Mouse (Mus musculus) CH12.LX (cell line): Measurements from ENCODE around the gene Olfr93. TPM values are rescaled to one million over a fixed set of nuclear protein-coding genes. Genes with fewer than 3 reads are reported as not detected.
A peak's percentile ranks its signal among the peaks of the same experiment; 100 is the strongest.

Experiments used
- DNase-seq: peaks from one replicate; pipeline ENCODE4 v3.0.0-alpha.2; 2013; ENCODE audit errors: extremely low read depth
- H3K27ac ChIP-seq: 2 replicates; pipeline ENCODE4 v1.5.1; 2012; ENCODE audit warnings: low read depth, mild to moderate bottlenecking, control low read depth, moderate library complexity; ENCODE audit not compliant: insufficient read depth
- H3K27me3 ChIP-seq: replicated peaks from 2 replicates; pipeline ENCODE3; 2012; ENCODE audit warnings: inconsistent platforms
- H3K36me3 ChIP-seq, 2 experiments: replicated peaks in 1 of 2; 2 replicates each; pipeline versions ENCODE3 to v1.6.1; 2012; ENCODE audit warnings: inconsistent platforms in 1 of 2, low read length in 1 of 2, mild to moderate bottlenecking in 1 of 2, mixed read lengths in 1 of 2, moderate library complexity in 1 of 2; ENCODE audit not compliant: control insufficient read depth in 1 of 2, insufficient read depth in 1 of 2
- H3K4me1 ChIP-seq, 2 experiments: 2 replicates each; pipeline ENCODE4 v1.6.1; 2012; ENCODE audit warnings: inconsistent platforms in 1 of 2, moderate library complexity in 1 of 2; ENCODE audit not compliant: insufficient read depth in 2 of 2, control insufficient read depth in 1 of 2
- H3K4me2 ChIP-seq: 2 replicates; pipeline ENCODE4 v1.6.1; 2012; ENCODE audit warnings: low read depth, mild to moderate bottlenecking, control low read depth; ENCODE audit not compliant: poor library complexity, insufficient read depth, severe bottlenecking
- H3K4me3 ChIP-seq, 3 experiments: fragments of 150-350 bp in 1 of 3; sonication (generic) in 1 of 3; replicated peaks in 1 of 3; 2 replicates each; pipeline versions ENCODE3 to v1.5.1; 2011 to 2012; ENCODE audit warnings: low read depth in 2 of 3, low read length in 2 of 3, mild to moderate bottlenecking in 2 of 3, moderate library complexity in 2 of 3, control low read depth in 1 of 3, improper control_type of control experiment in 1 of 3, inconsistent platforms in 1 of 3, mixed read lengths in 1 of 3; ENCODE audit not compliant: poor library complexity in 1 of 3
- H3K79me2 ChIP-seq: replicated peaks from 2 replicates; pipeline ENCODE4 v1.6.1; 2012; ENCODE audit warnings: mild to moderate bottlenecking, moderate library complexity; ENCODE audit not compliant: control insufficient read depth, poor library complexity, insufficient read depth, severe bottlenecking; ENCODE audit errors: extremely low read depth
- H3K9ac ChIP-seq: 2 replicates; pipeline ENCODE4 v1.6.1; 2012; ENCODE audit warnings: low read depth, mild to moderate bottlenecking, control low read depth, moderate library complexity; ENCODE audit not compliant: insufficient read depth
- H3K9me3 ChIP-seq: replicated peaks from 2 replicates; pipeline ENCODE3; 2012; ENCODE audit warnings: low read length, inconsistent platforms, mixed read lengths
- BHLHE40 ChIP-seq: IDR thresholded peaks from 2 replicates; pipeline ENCODE4 v1.6.1; 2011; ENCODE audit warnings: mild to moderate bottlenecking, low read depth, low read length, improper control_type of control experiment
- CHD2 ChIP-seq: IDR thresholded peaks from 2 replicates; pipeline ENCODE4 v1.6.1; 2011; ENCODE audit warnings: low read length, improper control_type of control experiment
- E2F4 ChIP-seq: IDR thresholded peaks from 2 replicates; pipeline ENCODE4 v1.6.1; 2011; ENCODE audit warnings: low read depth, low read length, improper control_type of control experiment; ENCODE audit not compliant: insufficient replicate concordance
- ELF1 ChIP-seq: IDR thresholded peaks from 2 replicates; pipeline ENCODE4 v1.6.1; 2014; ENCODE audit warnings: low read depth, mild to moderate bottlenecking, inconsistent platforms, low read length, improper control_type of control experiment
- EP300 ChIP-seq: IDR thresholded peaks from 2 replicates; pipeline ENCODE4 v1.6.1; 2011; ENCODE audit warnings: low read length, improper control_type of control experiment
- ETS1 ChIP-seq: conservative IDR thresholded peaks from 2 replicates; pipeline ENCODE4 v1.6.1; 2012; ENCODE audit warnings: low read depth, mild to moderate bottlenecking, inconsistent platforms, low read length, improper control_type of control experiment, moderate library complexity
- IRF4 ChIP-seq: IDR thresholded peaks from 2 replicates; pipeline ENCODE4 v1.6.1; 2014; ENCODE audit warnings: low read depth, mild to moderate bottlenecking, inconsistent platforms, low read length, improper control_type of control experiment
- JUN ChIP-seq: IDR thresholded peaks from 2 replicates; pipeline ENCODE4 v1.6.1; 2011; ENCODE audit warnings: low read depth, mild to moderate bottlenecking, low read length, improper control_type of control experiment, moderate library complexity; ENCODE audit not compliant: insufficient read depth
- JUND ChIP-seq: conservative IDR thresholded peaks from 2 replicates; pipeline ENCODE4 v1.6.1; 2011; ENCODE audit warnings: low read depth, low read length, improper control_type of control experiment
- KAT2A ChIP-seq: IDR thresholded peaks from 2 replicates; pipeline ENCODE4 v1.6.1; 2012; ENCODE audit warnings: low read length, improper control_type of control experiment, inconsistent platforms; ENCODE audit not compliant: insufficient replicate concordance
- MAX ChIP-seq: IDR thresholded peaks from 2 replicates; pipeline ENCODE4 v1.6.1; 2011; ENCODE audit warnings: low read length, improper control_type of control experiment
- MAZ ChIP-seq: IDR thresholded peaks from 2 replicates; pipeline ENCODE4 v1.6.1; 2012; ENCODE audit warnings: low read depth, mild to moderate bottlenecking, inconsistent platforms, low read length, improper control_type of control experiment, moderate library complexity
- MXI1 ChIP-seq: IDR thresholded peaks from 2 replicates; pipeline ENCODE4 v1.6.1; 2011; ENCODE audit warnings: mild to moderate bottlenecking, low read depth, low read length, improper control_type of control experiment
- MYC ChIP-seq: IDR thresholded peaks from 2 replicates; pipeline ENCODE4 v1.6.1; 2011; ENCODE audit warnings: low read depth, mild to moderate bottlenecking, improper control_type of control experiment, low read length
- NRF1 ChIP-seq: IDR thresholded peaks from 2 replicates; pipeline ENCODE4 v1.6.1; 2014; ENCODE audit warnings: low read depth, mild to moderate bottlenecking, inconsistent platforms, low read length, improper control_type of control experiment, moderate library complexity
- PAX5 ChIP-seq: IDR thresholded peaks from 2 replicates; pipeline ENCODE4 v1.6.1; 2012; ENCODE audit warnings: low read length, inconsistent platforms, mixed read lengths
- RAD21 ChIP-seq: IDR thresholded peaks from 2 replicates; pipeline ENCODE4 v1.6.1; 2011; ENCODE audit warnings: low read depth, mild to moderate bottlenecking, low read length, improper control_type of control experiment, moderate library complexity
- SIN3A ChIP-seq: IDR thresholded peaks from 2 replicates; pipeline ENCODE4 v1.6.1; 2012; ENCODE audit warnings: low read length, improper control_type of control experiment, inconsistent platforms
- SMC3 ChIP-seq: IDR thresholded peaks from 2 replicates; pipeline ENCODE4 v1.6.1; 2011; ENCODE audit warnings: low read depth, low read length, improper control_type of control experiment
- UBTF ChIP-seq: IDR thresholded peaks from 2 replicates; pipeline ENCODE4 v1.6.1; 2012; ENCODE audit warnings: low read depth, mild to moderate bottlenecking, inconsistent platforms, low read length, improper control_type of control experiment, moderate library complexity
- USF1 ChIP-seq: IDR thresholded peaks from 2 replicates; pipeline ENCODE4 v1.6.1; 2014; ENCODE audit warnings: low read depth, mild to moderate bottlenecking, inconsistent platforms, low read length, improper control_type of control experiment
- USF2 ChIP-seq: conservative IDR thresholded peaks from 2 replicates; pipeline ENCODE4 v1.6.1; 2011; ENCODE audit warnings: low read depth, low read length, improper control_type of control experiment
- ZC3H11A ChIP-seq: IDR thresholded peaks from 2 replicates; pipeline ENCODE4 v1.6.1; 2012; ENCODE audit warnings: low read depth, mild to moderate bottlenecking, inconsistent platforms, low read length, improper control_type of control experiment
- ZMIZ1 ChIP-seq: IDR thresholded peaks from 2 replicates; pipeline ENCODE4 v1.6.1; 2012; ENCODE audit warnings: low read depth, mild to moderate bottlenecking, inconsistent platforms, low read length, improper control_type of control experiment
- ZNF384 ChIP-seq: IDR thresholded peaks from 2 replicates; pipeline ENCODE4 v1.6.1; 2012; ENCODE audit warnings: low read depth, low read length, improper control_type of control experiment, inconsistent platforms
- dilution Hi-C: fragments of 300-500 bp; cut with MboI; formaldehyde crosslinking; loops from 2 replicates; pipeline ENCODE4 v1.14.3; 2020; ENCODE audit warnings: low sequenced_read_pairs; ENCODE audit not compliant: extremely low pct_unique_long_range_greater_than_20kb, extremely low pct_ligation_motif_present
- in situ Hi-C: fragments of 300-500 bp; cut with MboI; formaldehyde crosslinking; loops from 3 replicates; pipeline ENCODE4 v1.14.3; 2019; ENCODE audit warnings: low sequenced_read_pairs, low pct_ligation_motif_present, low pct_unique_long_range_greater_than_20kb, mixed read lengths
- polyA plus RNA-seq: library from polyadenylated mRNA; unstranded; fragments of >175 nt; gene quantifications from 2 replicates; pipeline ENCODE4 v1.2.1, GENCODE M21; 2012; ENCODE audit warnings: low read depth; ENCODE audit not compliant: insufficient read length
- total RNA-seq, 2 experiments: library from RNA; depleted of rRNA; stranded (reverse); fragments of 300-350 nt in 1 of 2; fragments of >200 nt in 1 of 2; gene quantifications; 2 replicates each; pipeline ENCODE4 v1.2.3; 2012 to 2014

Olfr93 gene
- total and polyA plus RNA-seq, 3 experiments = not detected

DNA sequence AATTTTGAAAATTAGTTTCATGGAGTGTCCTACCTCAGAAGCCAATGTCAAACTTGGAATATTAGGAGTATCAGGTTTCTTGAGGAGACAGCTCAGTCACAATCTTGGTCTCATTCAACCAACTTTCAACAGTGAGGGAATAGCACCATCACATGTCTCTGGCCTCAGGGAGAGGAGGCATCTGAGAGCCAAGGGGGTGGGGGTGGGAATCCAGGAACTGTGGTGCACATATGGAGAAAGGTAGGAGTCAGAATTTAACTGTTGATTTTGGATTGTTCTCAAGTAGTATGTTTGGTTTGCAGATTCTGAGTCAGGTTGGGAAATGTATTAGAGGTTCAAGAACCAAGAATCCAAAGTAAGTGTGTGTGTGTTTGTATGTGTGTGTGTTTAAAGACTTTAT, 31.7 kb upstream of the Olfr93 start:
- H3K4me3 ChIP-seq = no peak overlapping the region
- in situ Hi-C loops (no loop called here), dilution Hi-C loops (no loop called here)
- H3K27ac ChIP-seq = no peak overlapping the region
- H3K4me2 ChIP-seq = no peak overlapping the region
- no peaks in the 10 kb centered on the region for H3K36me3 ChIP-seq
- no peaks in the 10 kb centered on the region; a peak in 1 of 4 replicates for H3K4me1 ChIP-seq
- H3K9me3 ChIP-seq = peaks cover 4% of the 10 kb centered on the region
- H3K9ac ChIP-seq = no peak overlapping the region
- no peaks in the 10 kb centered on the region for H3K79me2 ChIP-seq
- DNase-seq = no peak
- H3K27me3 ChIP-seq = peaks cover 2% of the 10 kb centered on the region
- TF ChIP-seq JUN (no peak), SIN3A (no peak), KAT2A (no peak), NRF1 (no peak), IRF4 (no peak), USF1 (no peak), EP300 (no peak), ZC3H11A (no peak), RAD21 (no peak), MAZ (no peak), ZMIZ1 (no peak), UBTF (no peak)

DNA sequence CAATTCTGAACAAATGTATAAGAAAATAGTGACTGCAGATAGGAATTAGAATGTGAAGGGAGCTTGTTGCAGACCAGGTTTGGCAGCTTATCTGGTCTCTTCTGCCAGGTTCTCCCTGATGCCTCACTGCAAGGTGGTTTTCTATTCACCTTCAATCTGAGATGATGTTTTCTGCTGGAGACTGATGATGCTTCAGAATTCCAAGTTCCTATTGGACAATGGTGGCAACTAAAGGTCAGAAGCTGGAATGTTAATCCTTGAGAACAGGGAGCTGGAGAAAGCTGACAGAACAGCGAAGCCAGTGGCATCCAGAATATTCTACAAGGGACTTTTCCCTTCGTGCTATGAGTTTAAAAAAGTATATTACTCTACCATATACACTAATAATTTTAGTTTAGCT, 29.4 kb upstream of the Olfr93 start:
- H3K27ac ChIP-seq = no peak overlapping the region
- dilution Hi-C loops = no loop called here
- H3K4me3 ChIP-seq = no peak overlapping the region
- in situ Hi-C loops = no loop called here
- H3K27me3 ChIP-seq = peaks cover 2% of the 10 kb centered on the region
- DNase-seq = peak; percentile 13
- no peak overlapping the region for H3K4me2 ChIP-seq
- no peaks in the 10 kb centered on the region for H3K36me3 ChIP-seq
- H3K9ac ChIP-seq = no peak overlapping the region
- no peaks in the 10 kb centered on the region for H3K79me2 ChIP-seq
- TF ChIP-seq ZC3H11A = no peak
- TF ChIP-seq CHD2 = peak; percentile 41; the same call in 1 of the 2 replicates
- TF ChIP-seq, all 38 proteins: peak for 1
- H3K4me1 ChIP-seq = no peaks in the 10 kb centered on the region; a peak in 1 of 4 replicates
- no peaks in the 10 kb centered on the region for H3K9me3 ChIP-seq

DNA sequence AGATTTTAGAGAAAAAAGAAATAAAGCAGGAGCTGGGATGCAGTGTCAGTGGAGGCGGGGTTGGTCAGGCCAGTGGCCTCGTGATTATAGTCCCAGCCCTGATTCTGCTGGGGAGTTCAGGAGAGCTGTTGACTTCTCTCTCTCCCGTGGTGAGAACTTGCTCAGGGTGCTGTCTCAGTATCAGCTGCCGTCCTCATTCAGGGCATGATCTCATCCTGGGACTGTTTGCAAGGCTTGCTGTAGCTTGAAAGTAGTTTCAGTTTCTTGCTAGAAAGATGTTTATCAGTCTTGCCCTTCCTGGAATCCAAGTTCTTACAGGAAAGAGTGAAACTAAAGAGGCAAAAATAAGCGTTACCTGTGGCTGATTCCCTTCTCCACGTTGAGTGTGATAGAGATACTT, 24.2 kb upstream of the Olfr93 start:
- H3K36me3 ChIP-seq = no peaks in the 10 kb centered on the region
- dilution Hi-C loops (no loop called here), in situ Hi-C loops (no loop called here)
- no peak overlapping the region for H3K4me3 ChIP-seq
- H3K9ac ChIP-seq = no peak overlapping the region
- peaks cover 0 to 3% of the 10 kb centered on the region in 2 experiments; a peak in 1 of 4 replicates for H3K4me1 ChIP-seq
- no peaks in the 10 kb centered on the region for H3K79me2 ChIP-seq
- DNase-seq = peak; percentile 46
- peak overlapping the region; percentile 34; the same call in 1 of the 2 replicates for H3K4me2 ChIP-seq
- H3K9me3 ChIP-seq = no peaks in the 10 kb centered on the region
- no peaks in the 10 kb centered on the region for H3K27me3 ChIP-seq
- no peak overlapping the region; the same call in 1 of the 2 replicates for H3K27ac ChIP-seq
- TF ChIP-seq CHD2 = no peak
- TF ChIP-seq ETS1 = peak; percentile 81
- no peak for TF ChIP-seq PAX5
- TF ChIP-seq JUN = peak; percentile 85
- TF ChIP-seq ZC3H11A = no peak
- no peak for TF ChIP-seq ZNF384
- TF ChIP-seq JUND = peak; percentile 59; the same call in 1 of the 2 replicates
- TF ChIP-seq NRF1 = no peak
- no peak for TF ChIP-seq USF1
- no peak for TF ChIP-seq SIN3A
- TF ChIP-seq SMC3 = no peak
- TF ChIP-seq EP300 = peak; percentile 58
- TF ChIP-seq IRF4 = peak; percentile 88
- TF ChIP-seq MAZ = no peak
- no peak for TF ChIP-seq KAT2A
- TF ChIP-seq MYC = no peak
- TF ChIP-seq E2F4 = no peak
- no peak for TF ChIP-seq MXI1
- no peak for TF ChIP-seq ELF1
- no peak for TF ChIP-seq USF2
- TF ChIP-seq BHLHE40 = peak; percentile 29; the same call in 1 of the 2 replicates
- TF ChIP-seq MAX = no peak
